Mouse (Mus musculus): ENCODE data around the gene Gm8126. TPM values are rescaled to one million over a fixed set of nuclear protein-coding genes. Genes with fewer than 3 reads are reported as not detected.

Gm8126 gene
- not detected for total RNA-seq (2023)

GRCm38 (mm10) chr14:43258349-43258748 is at the start of gene Gm8126:
TSS of gene Gm8126 (plus strand) at chr14:43258649.

GRCm38 (mm10) chr14:43235204-43235603 is 23.2 kb upstream of the Gm8126 start, which contains the start of gene Gm8122:
TSS of gene Gm8122 (minus strand) at chr14:43235304.

DNA sequence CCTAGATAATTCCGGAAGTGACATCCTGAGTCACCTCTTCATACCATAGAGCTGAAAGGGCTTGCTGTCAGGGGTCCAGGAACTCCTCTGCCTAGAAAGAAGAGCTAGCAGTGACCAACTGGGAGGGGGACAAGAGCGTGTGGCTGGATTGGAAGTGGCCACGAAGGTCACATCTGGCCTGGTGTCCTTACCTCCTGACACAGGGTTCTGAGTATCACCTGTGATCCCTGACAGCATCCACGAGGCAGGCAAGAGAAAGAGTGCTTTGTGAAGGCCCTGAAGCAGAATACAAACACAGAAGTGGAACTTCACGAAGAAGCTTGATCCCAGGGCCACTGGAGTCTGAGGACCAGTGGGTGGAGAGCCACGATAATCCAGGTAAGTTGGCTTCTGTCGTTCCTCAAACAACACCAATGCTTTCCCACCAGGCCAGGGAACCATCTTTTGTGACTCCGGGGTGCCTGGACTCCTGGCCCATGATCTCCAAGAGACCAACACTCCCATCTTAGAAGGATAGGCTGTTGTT is 16.6 kb downstream of the Gm8126 start, which contains the start of gene Gm9732:
Gene Gm9732, plus strand, starts transcription at position 51 of the 526 bp plus-strand sequence.

GRCm38 (mm10) chr14:43293503-43293902 is 35.1 kb downstream of the Gm8126 start, which contains the start of gene Gm8127:
TSS of gene Gm8127 (minus strand) at chr14:43293832.

Other genes with a start within 250 kb of the Gm8126 start
- not detected for gene Gm10376, start 243.0 kb upstream of the Gm8126 start, total RNA-seq (2023)
- not detected for gene Gm8094, start 182.0 kb upstream of the Gm8126 start, total RNA-seq (2023)
- not detected for gene Gm8104, start 158.0 kb upstream of the Gm8126 start, total RNA-seq (2023)
- not detected for gene Gm7233, start 78.8 kb upstream of the Gm8126 start, total RNA-seq (2023)
- gene Gm8122, start 23.3 kb upstream of the Gm8126 start, total RNA-seq (2023) = not detected
- not detected for gene Gm9732, start 16.4 kb downstream of the Gm8126 start, total RNA-seq (2023)
- gene Gm8127, start 35.2 kb downstream of the Gm8126 start, total RNA-seq (2023) = not detected
- gene 1700001F09Rik, start 89.2 kb downstream of the Gm8126 start, total RNA-seq (2023) = not detected
- not detected for gene Gm8138, start 157.7 kb downstream of the Gm8126 start, total RNA-seq (2023)